Mouse (Mus musculus): Measurements from ENCODE around the gene Gfap. TPM values are rescaled to one million over a fixed set of nuclear protein-coding genes. Genes with fewer than 3 reads are reported as not detected.
A peak's percentile ranks its signal among the peaks of the same experiment; 100 is the strongest.

Gene Gfap
- total RNA-seq, 2 experiments from 2014 or later = 109 to 117 TPM

- no peak for DNase-seq (ENCODE audit: extremely low spot score in 1 of 2, low spot score in 2 of 2)
- intact Hi-C loops (cut with DNase I) = no loop called here
Observed at GRCm38 (mm10) chr11:102855941-102856340, 44.8 kb downstream of the Gfap start.

- DNase-seq (ENCODE audit: extremely low spot score in 1 of 2, low spot score in 2 of 2) = no peak
- intact Hi-C loops (cut with DNase I) = no loop called here
Observed at GRCm38 (mm10) chr11:102853760-102854159, 47.0 kb downstream of the Gfap start.

GRCm38 (mm10) chr11:102851883-102852282 is 48.8 kb downstream of the Gfap start:
- intact Hi-C loops (cut with DNase I) = no loop called here
- peak in 1 of 2 experiments; percentile 67 for DNase-seq (ENCODE audit: extremely low spot score in 1 of 2, low spot score in 2 of 2)

- no peak for DNase-seq (ENCODE audit: extremely low spot score in 1 of 2, low spot score in 2 of 2)
- intact Hi-C loops (cut with DNase I) = loop anchor here (5.0 kb wide), 1 partner anchor 109 kb away; no protein-coding TSS in a partner anchor
Observed at GRCm38 (mm10) chr11:102845926-102846325, 54.8 kb downstream of the Gfap start.

GRCm38 (mm10) chr11:102838616-102839150 is 62.0 kb downstream of the Gfap start:
- DNase-seq (ENCODE audit: extremely low spot score in 1 of 2, low spot score in 2 of 2) = no peak
- intact Hi-C loops (cut with DNase I) = no loop called here

GRCm38 (mm10) chr11:102838126-102838525 is 62.6 kb downstream of the Gfap start:
- DNase-seq (ENCODE audit: extremely low spot score in 1 of 2, low spot score in 2 of 2) = peak in 1 of 2 experiments; percentile 62
- intact Hi-C loops (cut with DNase I) = no loop called here

- no peak for DNase-seq (ENCODE audit: extremely low spot score in 1 of 2, low spot score in 2 of 2)
- intact Hi-C loops (cut with DNase I) = no loop called here
Observed at GRCm38 (mm10) chr11:102837385-102837784, 63.3 kb downstream of the Gfap start.

Other genes starting within 250 kb of the Gfap start
- not detected for gene Meioc, start 237.2 kb downstream of the Gfap start, total RNA-seq (2021)
- 10 to 100 TPM; 27.2 to 32.5 TPM for gene Ccdc43, start 203.1 kb downstream of the Gfap start, total RNA-seq (2021)
- gene Adam11, start 139.5 kb downstream of the Gfap start, total RNA-seq (2021) = 100 to 1,000 TPM; 109 to 114 TPM
- gene Gjc1, start 81.2 kb downstream of the Gfap start, total RNA-seq (2021) = 10 to 100 TPM; 19.7 to 26.1 TPM
- 1 to 10 TPM; 7.9 to 8.1 TPM for gene Higd1b, start 65.1 kb downstream of the Gfap start, total RNA-seq (2021)
- gene Eftud2, start 19.9 kb downstream of the Gfap start, total RNA-seq (2021) = 100 to 1,000 TPM; 101 to 102 TPM
- 1 to 10 TPM; 1.3 to 1.6 TPM for gene Ccdc103, start 19.7 kb downstream of the Gfap start, total RNA-seq (2021)
- gene Fam187a, start 15.7 kb downstream of the Gfap start, total RNA-seq (2021) = not detected
- gene Kif18b, start 24.2 kb upstream of the Gfap start, total RNA-seq (2021) = 1 to 10 TPM; 1.2 to 1.9 TPM
- 10 to 100 TPM; 19.7 to 23.9 TPM for gene C1ql1, start 45.8 kb upstream of the Gfap start, total RNA-seq (2021)
- gene Nmt1, start 127.3 kb upstream of the Gfap start, total RNA-seq (2021) = 10 to 100 TPM; 82.8 to 83.1 TPM
- gene Dcakd, start 127.4 kb upstream of the Gfap start, total RNA-seq (2021) = 10 to 100 TPM; 97.2 to 97.4 TPM
- gene Plcd3, start 200.7 kb upstream of the Gfap start, total RNA-seq (2021) = 10 to 100 TPM; 15.1 to 16.4 TPM
- 10 to 100 TPM; 70.0 to 80.0 TPM for gene Acbd4, start 200.8 kb upstream of the Gfap start, total RNA-seq (2021)
- 10 to 100 TPM; 31.8 to 33.9 TPM for gene Hexim1, start 215.3 kb upstream of the Gfap start, total RNA-seq (2021)
- gene Hexim2, start 231.5 kb upstream of the Gfap start, total RNA-seq (2021) = 10 to 100 TPM; 20.1 to 20.7 TPM